Mouse (Mus musculus) mouse embryonic stem cell (cell line): Measurements from ENCODE around the gene Supt5.

ENCODE experiments used
- in situ Hi-C, 2 experiments: fragments of 300-500 bp; cut with MboI; formaldehyde crosslinking; loops; 1 replicate in 1 of 2; 3 replicates in 1 of 2; pipeline ENCODE4 v1.14.3; 2019 to 2020; ENCODE audit warnings: low sequenced_read_pairs in 2 of 2, low pct_unique_long_range_greater_than_20kb in 1 of 2, mixed read lengths in 1 of 2; ENCODE audit not compliant: unreplicated experiment in 1 of 2

The Supt5 gene

GRCm38 (mm10) chr7:28356981-28357380 is 18.4 kb upstream of the Supt5 start:
- in situ Hi-C loops, result no loop called here

GRCm38 (mm10) chr7:28355221-28355620 is 16.7 kb upstream of the Supt5 start:
- in situ Hi-C loops, result no loop called here

- in situ Hi-C loops, result no loop called here
Observed at GRCm38 (mm10) chr7:28354596-28354995, 16.1 kb upstream of the Supt5 start.

- in situ Hi-C loops, result no loop called here
Observed at GRCm38 (mm10) chr7:28354113-28354581, 15.6 kb upstream of the Supt5 start.

GRCm38 (mm10) chr7:28353267-28353666 is 14.7 kb upstream of the Supt5 start:
- in situ Hi-C loops, result no loop called here

- in situ Hi-C loops, result no loop called here
Observed at GRCm38 (mm10) chr7:28351676-28352191, 13.2 kb upstream of the Supt5 start.

- in situ Hi-C loops, result no loop called here
Observed at GRCm38 (mm10) chr7:28350155-28350883, 11.8 kb upstream of the Supt5 start, which contains the start of gene Rps16. Gene Rps16, plus strand, starts transcription at chr7:28350652.

GRCm38 (mm10) chr7:28348601-28349000 is 10.1 kb upstream of the Supt5 start:
- in situ Hi-C loops, result no loop called here

GRCm38 (mm10) chr7:28347746-28348145 is 9.2 kb upstream of the Supt5 start:
- in situ Hi-C loops, result no loop called here

- in situ Hi-C loops, result no loop called here
Observed at GRCm38 (mm10) chr7:28344637-28345036, 6.1 kb upstream of the Supt5 start.

GRCm38 (mm10) chr7:28341381-28341780 is 2.8 kb upstream of the Supt5 start:
- in situ Hi-C loops, result no loop called here

- in situ Hi-C loops, result no loop called here
Observed at GRCm38 (mm10) chr7:28339213-28339917, 819 bp upstream of the Supt5 start.

GRCm38 (mm10) chr7:28335471-28335870 is 3.1 kb downstream of the Supt5 start:
- in situ Hi-C loops, result no loop called here

GRCm38 (mm10) chr7:28334534-28334933 is 4.0 kb downstream of the Supt5 start:
- in situ Hi-C loops, result no loop called here

- in situ Hi-C loops, result no loop called here
Observed at GRCm38 (mm10) chr7:28328260-28328659, 10.3 kb downstream of the Supt5 start.

- in situ Hi-C loops, result no loop called here
Observed at GRCm38 (mm10) chr7:28326457-28326856, 12.1 kb downstream of the Supt5 start.

- in situ Hi-C loops, result no loop called here
Observed at GRCm38 (mm10) chr7:28325293-28325692, 13.3 kb downstream of the Supt5 start.

- in situ Hi-C loops, result no loop called here
Observed at GRCm38 (mm10) chr7:28321974-28322720, 16.4 kb downstream of the Supt5 start.

GRCm38 (mm10) chr7:28318714-28319113 is 19.8 kb downstream of the Supt5 start:
- in situ Hi-C loops, result no loop called here
